Mouse (Mus musculus): ENCODE results near the gene Ccdc92b. TPM values are rescaled to one million over a fixed set of nuclear protein-coding genes. Genes with fewer than 3 reads are reported as not detected.
"Not testable (repeated sequence)": the region's sequence is repeated elsewhere in the genome, so short reads cannot be mapped to it uniquely, and the experiment has no call there.

The Ccdc92b gene
- 0.28 and 0.38 TPM in 2 replicates for polyA plus RNA-seq (2014; fragmentation: Nextera tagmentation; extraction: Ambion mirVana)

DNA sequence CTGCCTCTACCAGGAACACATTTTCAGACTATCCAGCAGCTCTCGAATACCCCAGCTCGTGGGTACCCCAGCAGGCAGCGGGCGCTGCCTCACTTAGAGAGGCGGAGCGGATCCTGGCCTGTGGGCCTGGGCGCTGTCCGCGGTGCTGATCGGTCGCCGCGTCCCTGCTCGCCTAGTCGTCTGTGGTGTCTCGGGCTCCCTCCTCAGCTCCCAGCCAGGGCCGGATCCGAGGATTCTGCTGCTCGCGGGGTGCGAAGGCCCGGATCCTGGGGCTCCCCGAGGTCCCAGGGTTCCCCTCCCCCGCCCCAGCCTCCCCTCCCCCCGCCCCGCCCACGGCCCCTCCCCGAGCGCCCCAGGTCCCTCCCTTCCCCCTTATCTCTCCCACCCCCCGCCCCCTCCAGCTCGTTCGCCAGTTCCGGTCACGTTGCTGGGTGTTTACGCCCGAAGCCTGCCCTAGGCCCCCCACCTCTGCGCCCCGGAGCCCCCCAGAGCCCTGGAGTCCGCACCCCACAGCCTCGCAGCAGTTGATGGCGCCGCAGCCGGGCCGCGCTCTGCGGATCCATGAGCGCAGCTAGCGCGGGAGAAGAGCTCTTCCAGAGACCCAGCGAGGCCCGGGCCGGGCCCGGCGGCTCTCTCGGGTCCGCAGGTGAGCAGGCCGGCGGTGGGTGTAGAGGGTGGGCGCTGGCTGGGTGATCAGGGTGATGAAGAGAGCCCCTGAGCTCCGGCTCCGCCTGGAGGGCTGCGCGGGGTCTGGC lies at the start of gene Ccdc92b:
Gene Ccdc92b, plus strand, starts transcription at position 405 of the 755 bp plus-strand sequence.
- DNase-seq (peak; percentile 94), ATAC-seq (ENCODE audit: insufficient read depth) (peak; percentile 89)
- Histone ChIP-seq H3K27ac (ENCODE audit: low read depth) (no peak within 1 kb of the TSS), H3K4me2 (peak within 1 kb of the TSS; percentile 59), H3K9me3 (ENCODE audit: low read depth, low read length) (no peaks in the 10 kb centered on the region), H3K9ac (no peak within 1 kb of the TSS), H3K4me3 (ENCODE audit: low read depth, low read length) (peak within 1 kb of the TSS; percentile 29), H3K4me1 (ENCODE audit: insufficient read depth) (peaks cover 4% of the 10 kb centered on the region; the same call in 1 of the 2 replicates), H3K36me3 (ENCODE audit: insufficient read depth) (no peaks in the 10 kb centered on the region), H3K27me3 (ENCODE audit: insufficient read depth, low read length) (peaks cover 21% of the 10 kb centered on the region)
- WGBS: under 1% methylated on average over 59 of the region's 63 CpGs
- TF ChIP-seq CTCF (IDR thresholded peaks at IDR 0.05; ENCODE audit: low read depth): peak; percentile 26

DNA sequence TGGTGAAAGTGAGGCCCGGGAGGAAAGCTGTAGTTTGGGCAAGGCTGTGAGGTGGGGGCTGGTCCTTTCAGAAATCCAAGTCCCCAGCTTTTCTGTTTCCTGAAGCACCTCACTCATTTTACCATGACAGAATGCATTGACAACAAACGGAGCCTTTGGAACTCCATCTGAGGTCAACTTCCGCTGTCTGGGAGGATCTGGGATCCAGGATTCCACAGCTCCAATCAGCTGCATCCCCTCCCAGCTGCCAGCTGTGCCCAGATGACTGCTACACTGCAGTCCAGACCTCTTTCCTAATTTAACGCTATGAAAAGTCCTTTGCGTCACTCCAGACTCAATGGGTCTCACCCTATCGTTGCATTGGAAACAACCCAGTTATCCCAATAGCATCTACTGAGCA lies 49.7 kb upstream of the Ccdc92b start:
- Histone ChIP-seq H3K27me3 (ENCODE audit: insufficient read depth, low read length) (no peaks in the 10 kb centered on the region), H3K36me3 (ENCODE audit: insufficient read depth) (no peaks in the 10 kb centered on the region), H3K4me2 (no peak overlapping the region), H3K4me1 (ENCODE audit: insufficient read depth) (0 out of 2 replicates have a peak, but pooled peaks cover 5% of the 10 kb centered on the region), H3K4me3 (ENCODE audit: low read depth, low read length) (no peak overlapping the region), H3K9ac (no peak overlapping the region), H3K27ac (ENCODE audit: low read depth) (no peak overlapping the region), H3K9me3 (ENCODE audit: low read depth, low read length) (no peaks in the 10 kb centered on the region)
- ATAC-seq (ENCODE audit: insufficient read depth): peak; percentile 71; the same call in 1 of the 2 replicates
- peak; percentile 79 for DNase-seq
- WGBS: 43% methylated on average over 6 of the region's 6 CpGs
- TF ChIP-seq CTCF (IDR thresholded peaks at IDR 0.05; ENCODE audit: low read depth): no peak

DNA sequence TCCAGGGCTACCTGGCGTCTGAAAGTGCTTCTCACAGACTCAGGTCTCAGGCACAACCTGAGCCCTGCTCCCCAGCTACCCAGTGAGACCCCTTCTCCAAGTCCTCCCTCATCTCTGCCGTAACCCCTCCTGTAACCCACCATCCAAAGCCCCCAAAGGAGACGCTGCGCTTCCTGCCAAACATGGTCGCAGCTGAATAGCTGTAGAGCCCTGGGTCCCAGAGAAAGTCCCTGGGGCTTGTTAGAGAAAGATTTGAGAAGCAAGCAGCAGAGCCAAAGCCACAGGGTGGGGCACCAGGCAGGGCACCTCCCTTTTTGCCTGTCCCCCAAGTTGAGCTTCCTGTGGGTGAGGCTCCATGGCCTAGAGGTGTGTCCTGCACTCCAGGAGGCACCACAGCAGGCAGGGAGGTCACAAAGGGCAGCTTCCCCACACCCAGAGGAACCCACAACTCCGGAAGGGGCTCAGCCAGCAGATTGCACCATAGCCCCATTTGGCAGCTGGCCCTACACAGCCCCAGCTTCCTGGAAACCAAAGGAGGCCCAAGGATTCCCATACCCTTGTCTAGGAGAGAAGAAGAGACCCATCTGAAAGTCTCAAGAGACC lies 46.8 kb upstream of the Ccdc92b start:
- DNase-seq (peak; percentile 42), ATAC-seq (ENCODE audit: insufficient read depth) (no peak)
- Histone ChIP-seq H3K9me3 (ENCODE audit: low read depth, low read length) (no peaks in the 10 kb centered on the region), H3K27ac (ENCODE audit: low read depth) (no peak overlapping the region), H3K36me3 (ENCODE audit: insufficient read depth) (no peaks in the 10 kb centered on the region), H3K9ac (no peak overlapping the region), H3K4me2 (no peak overlapping the region), H3K27me3 (ENCODE audit: insufficient read depth, low read length) (no peaks in the 10 kb centered on the region), H3K4me3 (ENCODE audit: low read depth, low read length) (no peak overlapping the region), H3K4me1 (ENCODE audit: insufficient read depth) (0 out of 2 replicates have a peak, but pooled peaks cover 5% of the 10 kb centered on the region)
- WGBS: 67% methylated on average over 6 of the region's 6 CpGs
- no peak for TF ChIP-seq CTCF (IDR thresholded peaks at IDR 0.05; ENCODE audit: low read depth)

DNA sequence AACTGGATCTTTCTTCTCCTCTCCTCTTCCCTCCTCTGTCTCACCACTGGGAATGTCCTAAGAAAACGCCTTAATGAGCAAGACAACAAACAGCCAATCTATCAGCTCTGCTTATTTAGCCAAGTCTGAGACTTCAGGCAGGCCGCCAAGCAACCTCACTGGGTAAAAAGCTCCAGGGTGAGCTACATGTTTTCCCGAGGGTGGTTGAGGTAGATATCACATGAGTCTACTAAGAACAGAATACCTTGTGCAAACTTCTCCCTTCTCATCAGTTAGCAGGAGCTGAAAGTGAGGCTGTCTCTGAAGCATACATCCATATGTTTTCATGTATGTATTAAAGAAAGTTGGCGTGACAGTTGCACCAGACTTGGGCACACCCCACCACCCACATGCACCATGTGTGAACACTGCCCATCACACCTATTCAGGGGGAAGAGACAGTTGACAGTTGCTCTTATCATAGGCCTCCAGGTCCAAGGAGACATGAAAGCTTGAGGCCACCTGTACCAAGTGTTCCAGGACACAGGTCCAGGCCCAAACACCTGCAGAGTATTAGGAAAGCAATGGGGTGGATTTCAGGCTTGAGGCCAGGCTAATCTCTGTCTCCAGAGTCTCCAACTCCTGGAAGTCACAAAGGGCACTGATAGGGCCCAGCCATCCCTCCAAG lies 44.5 kb upstream of the Ccdc92b start:
- 0 out of 2 replicates have a peak, but pooled peaks cover 5% of the 10 kb centered on the region for H3K4me1 ChIP-seq (ENCODE audit: insufficient read depth)
- H3K9me3 ChIP-seq (ENCODE audit: low read depth, low read length): no peaks in the 10 kb centered on the region
- no peaks in the 10 kb centered on the region for H3K27me3 ChIP-seq (ENCODE audit: insufficient read depth, low read length)
- DNase-seq (peak; percentile 38), ATAC-seq (ENCODE audit: insufficient read depth) (no peak)
- H3K36me3 ChIP-seq (ENCODE audit: insufficient read depth): no peaks in the 10 kb centered on the region
- WGBS: 45% methylated on average over 4 of the region's 4 CpGs
- no peak overlapping the region for H3K27ac ChIP-seq (ENCODE audit: low read depth)
- no peak overlapping the region for H3K4me3 ChIP-seq (ENCODE audit: low read depth, low read length)
- TF ChIP-seq CTCF (IDR thresholded peaks at IDR 0.05; ENCODE audit: low read depth): no peak
- no peak overlapping the region for H3K9ac ChIP-seq
- no peak overlapping the region for H3K4me2 ChIP-seq

DNA sequence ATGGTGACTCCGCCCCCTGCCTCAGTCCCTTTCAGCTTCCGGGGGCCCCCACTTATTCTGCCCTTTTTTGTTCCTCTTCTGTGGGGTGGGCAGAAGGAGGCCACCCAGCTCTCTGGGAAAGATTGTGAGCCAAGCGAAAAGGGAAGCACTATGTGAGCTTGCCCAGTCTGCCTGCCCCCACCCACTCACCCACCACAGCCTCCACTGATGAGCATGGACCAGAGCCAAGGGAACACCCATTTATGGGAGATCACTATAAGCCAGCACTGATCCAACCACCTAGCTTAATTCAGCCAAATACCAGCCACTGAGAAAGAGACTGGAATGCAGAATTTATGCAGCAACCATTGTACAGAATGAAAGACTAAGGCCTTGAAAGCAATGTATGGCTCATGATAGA lies 43.5 kb upstream of the Ccdc92b start:
- no peak for ATAC-seq (ENCODE audit: insufficient read depth)
- no peak for DNase-seq
- no peaks in the 10 kb centered on the region for H3K27me3 ChIP-seq (ENCODE audit: insufficient read depth, low read length)
- TF ChIP-seq CTCF (IDR thresholded peaks at IDR 0.05; ENCODE audit: low read depth): no peak
- H3K27ac ChIP-seq (ENCODE audit: low read depth): no peak overlapping the region
- 69% methylated on average over 3 of the region's 3 CpGs for WGBS
- H3K9me3 ChIP-seq (ENCODE audit: low read depth, low read length): no peaks in the 10 kb centered on the region
- no peaks in the 10 kb centered on the region for H3K36me3 ChIP-seq (ENCODE audit: insufficient read depth)
- no peak overlapping the region for H3K4me3 ChIP-seq (ENCODE audit: low read depth, low read length)
- no peak overlapping the region for H3K9ac ChIP-seq
- H3K4me1 ChIP-seq (ENCODE audit: insufficient read depth): 0 out of 2 replicates have a peak, but pooled peaks cover 5% of the 10 kb centered on the region
- no peak overlapping the region for H3K4me2 ChIP-seq

DNA sequence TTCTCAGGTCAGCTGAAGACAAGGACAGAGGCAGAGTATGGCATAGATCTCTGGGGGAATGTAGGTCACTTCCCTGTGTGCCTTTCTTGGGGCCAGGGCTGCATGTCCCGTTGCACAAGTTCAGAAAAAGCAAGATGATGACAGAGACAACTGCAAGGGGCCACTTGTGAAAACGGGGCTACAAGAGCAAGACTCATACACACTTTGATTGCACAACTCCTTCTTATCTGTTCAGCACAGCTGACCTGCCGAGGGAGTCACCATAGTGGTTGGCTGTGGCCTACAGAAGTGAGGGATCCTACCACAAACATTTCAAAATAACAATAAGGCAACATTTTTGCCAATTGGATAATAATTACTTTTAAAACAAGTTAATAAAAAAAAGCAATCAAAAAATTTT lies 42.3 kb upstream of the Ccdc92b start:
- DNase-seq (no peak), ATAC-seq (ENCODE audit: insufficient read depth) (no peak)
- TF ChIP-seq CTCF (IDR thresholded peaks at IDR 0.05; ENCODE audit: low read depth): no peak
- no peaks in the 10 kb centered on the region for H3K36me3 ChIP-seq (ENCODE audit: insufficient read depth)
- H3K27ac ChIP-seq (ENCODE audit: low read depth): no peak overlapping the region
- no peak overlapping the region for H3K4me3 ChIP-seq (ENCODE audit: low read depth, low read length)
- WGBS: 36% methylated on average over 3 of the region's 3 CpGs
- H3K9me3 ChIP-seq (ENCODE audit: low read depth, low read length): no peaks in the 10 kb centered on the region
- H3K4me1 ChIP-seq (ENCODE audit: insufficient read depth): 0 out of 2 replicates have a peak, but pooled peaks cover 5% of the 10 kb centered on the region
- no peaks in the 10 kb centered on the region for H3K27me3 ChIP-seq (ENCODE audit: insufficient read depth, low read length)
- no peak overlapping the region for H3K9ac ChIP-seq
- no peak overlapping the region for H3K4me2 ChIP-seq

DNA sequence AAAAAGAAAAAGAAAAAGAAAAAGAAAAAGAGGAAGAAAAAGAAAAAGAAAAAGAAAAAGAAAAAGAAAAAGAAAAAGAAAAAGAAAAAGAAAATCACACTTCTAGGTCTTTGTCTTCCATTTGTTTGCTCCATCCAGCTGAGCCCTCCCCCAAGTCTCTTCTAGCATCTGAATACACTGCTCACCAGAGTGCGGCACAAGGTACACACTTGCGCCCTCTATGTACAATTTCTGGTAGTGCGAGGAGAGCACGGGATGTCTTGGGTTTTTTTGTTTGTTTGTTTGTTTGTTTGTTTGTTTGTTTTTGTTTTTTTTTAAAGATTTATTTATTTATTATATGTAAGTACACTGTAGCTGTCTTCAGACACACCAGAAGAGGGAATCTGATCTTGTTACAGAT lies 38.1 kb upstream of the Ccdc92b start:
- not testable (repeated sequence) for H3K4me2 ChIP-seq; ATAC-seq (ENCODE audit: insufficient read depth); H3K4me1 ChIP-seq (ENCODE audit: insufficient read depth); H3K27me3 ChIP-seq (ENCODE audit: insufficient read depth, low read length); H3K9ac ChIP-seq; H3K9me3 ChIP-seq (ENCODE audit: low read depth, low read length); DNase-seq; H3K36me3 ChIP-seq (ENCODE audit: insufficient read depth); H3K4me3 ChIP-seq (ENCODE audit: low read depth, low read length); H3K27ac ChIP-seq (ENCODE audit: low read depth)
- WGBS: 55% methylated on average over 4 of the region's 4 CpGs
- 0 out of 2 replicates have a peak, but pooled peaks have one; percentile 25 for TF ChIP-seq CTCF (IDR thresholded peaks at IDR 0.05; ENCODE audit: low read depth)

All from lung, embryonic 14.5 days (tissue).